In the genomic region with DNA sequence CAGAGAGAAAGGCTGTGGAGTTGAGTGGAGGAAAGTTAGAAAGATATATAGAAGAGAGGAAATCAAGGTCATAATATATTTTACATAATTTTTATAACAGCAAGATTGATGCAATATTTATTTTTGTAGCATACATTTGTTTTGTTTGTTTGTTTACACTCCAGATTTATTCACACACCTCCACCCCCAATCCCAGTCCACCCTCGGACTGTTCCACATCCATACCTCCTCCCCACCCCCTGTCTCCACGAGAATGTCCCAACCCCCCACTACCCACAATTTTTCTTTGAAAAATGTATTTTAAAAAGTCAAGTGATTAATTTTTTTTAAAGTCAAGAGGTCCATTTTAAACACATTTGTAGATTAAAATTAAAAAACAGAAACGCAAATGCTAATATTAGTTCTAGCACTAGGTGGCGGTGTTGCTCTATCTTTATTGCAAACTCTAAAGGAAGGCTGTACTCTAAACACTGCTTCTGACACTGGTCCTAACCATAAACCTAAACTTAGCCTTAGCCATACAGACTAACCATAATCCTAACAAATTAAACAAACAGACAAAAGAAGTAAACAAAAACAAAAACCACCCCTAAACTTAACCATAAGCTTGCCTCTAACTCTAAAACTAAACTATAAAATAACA, we compare ENCODE assay signal across 8 mouse cellular contexts.
DNase-seq lines count a peak whose midpoint lies in the region; ATAC-seq lines count a peak whose summit lies in the region.

No protein-coding gene starts in this region.

- ATAC-seq in neutrophil, adult 5-6 weeks (ENCODE audit: extremely low read depth, insufficient number of reproducible peaks, low FRiP score, poor library complexity, severe bottlenecking) = 0 out of 2 replicates have a peak, but pooled peaks have one; percentile 19

- peak; percentile 29 for DNase-seq in heart, adult 8-10 months (ENCODE audit: low spot score)
- DNase-seq in heart, adult 11 months = no peak
- DNase-seq in A20 (ENCODE audit: low read depth, low spot score) (peak; percentile 39), ZHBTc4 (ENCODE audit: low read depth, low spot score) (peak; percentile 34)
- peak; percentile 54 for DNase-seq in heart, postnatal 4 days
- DNase-seq in layer of hippocampus, postnatal 25 days (ENCODE audit: extremely low spot score in 1 of 2, low spot score in 1 of 2) = peak; percentile 16 to 69
- no peak for DNase-seq in spleen, postnatal 4 days (ENCODE audit: low spot score in 2 of 2)

Comparison
In these comparisons a context has a peak if more than half of its experiments do, and no peak if none do; other contexts are left out.
1. DNase-seq: peak in heart, adult 8-10 months (single experiment), A20 (single experiment), ZHBTc4 (single experiment), heart, postnatal 4 days (single experiment) and layer of hippocampus, postnatal 25 days (2 of 2); none in heart, adult 11 months (single experiment) and spleen, postnatal 4 days (0 of 2).